Mouse (Mus musculus) testis, adult 2 months (tissue): Measurements from ENCODE around the gene Parp12.

Source experiments
- CTCF ChIP-seq: fragments of 200-500 bp; IDR thresholded peaks from 2 replicates; pipeline ENCODE4 v1.5.1; 2012; ENCODE audit warnings: low read depth, mild to moderate bottlenecking, inconsistent platforms, low read length, moderate library complexity; ENCODE audit not compliant: control insufficient read depth, insufficient read depth, insufficient replicate concordance
- POLR2A ChIP-seq: fragments of 200-500 bp; IDR thresholded peaks from 2 replicates; pipeline ENCODE4 v1.6.1; 2012; ENCODE audit warnings: low read depth, mild to moderate bottlenecking, inconsistent platforms, low read length, moderate library complexity; ENCODE audit not compliant: control insufficient read depth

DNA sequence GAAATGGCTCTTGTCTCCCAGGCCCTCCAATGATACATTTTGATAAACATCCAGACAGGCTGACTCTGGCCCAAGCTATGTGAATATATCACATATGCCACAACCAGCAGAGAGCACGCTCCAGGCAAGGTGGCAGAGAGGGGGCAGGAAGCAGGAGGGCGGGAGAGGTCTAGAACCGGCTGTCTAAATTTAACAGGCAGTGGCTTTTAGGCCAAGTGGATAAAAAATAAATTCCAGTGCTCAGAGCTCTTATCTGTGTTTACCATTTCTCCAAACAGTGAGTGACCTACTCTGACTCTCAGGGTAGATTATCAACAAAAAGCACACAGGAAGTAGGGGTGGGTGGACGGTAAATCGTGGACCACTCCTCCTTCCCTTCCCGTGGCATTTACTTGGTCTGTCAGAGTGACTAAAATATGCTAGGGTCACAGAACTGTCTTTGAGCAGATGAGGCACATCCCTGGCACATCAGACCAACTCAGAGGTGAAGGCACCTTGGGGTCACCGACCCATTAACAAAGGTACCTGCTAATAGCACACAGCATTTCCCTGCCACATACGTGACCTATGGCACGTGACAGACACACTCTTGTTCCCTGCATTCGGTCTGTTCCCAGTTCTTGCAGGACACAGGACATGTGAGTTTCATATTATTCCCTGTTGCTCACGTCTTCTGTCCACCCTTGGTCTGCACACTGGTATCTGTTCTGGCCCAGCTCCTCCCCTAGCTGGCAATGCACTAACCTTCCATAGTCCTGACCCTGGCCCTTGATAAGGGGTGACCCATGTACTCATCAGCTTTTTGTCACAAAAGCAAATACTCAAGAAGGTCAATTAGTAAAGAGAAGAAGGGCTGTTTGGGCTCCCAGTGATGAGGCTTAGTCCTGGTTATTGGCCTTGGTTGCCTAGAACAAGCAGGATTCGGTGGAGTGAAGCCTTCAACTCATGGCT lies 58.3 kb downstream of the Parp12 start:
- TF ChIP-seq CTCF = no peak
- no peak for TF ChIP-seq POLR2A
